Mouse (Mus musculus) kidney, adult 18-20 months (tissue): ENCODE data around the gene Mex3d.

Experiments
- DNase-seq: peaks from one replicate; pipeline ENCODE4 v3.0.0; 2021

The Mex3d gene

GRCm38 (mm10) chr10:80385811-80386734 lies 1.4 kb downstream of the Mex3d start:
- no peak for DNase-seq

GRCm38 (mm10) chr10:80385310-80385709 lies 2.1 kb downstream of the Mex3d start:
- no peak for DNase-seq

- no peak for DNase-seq
These were observed 2.8 kb downstream of the Mex3d start for GRCm38 (mm10) chr10:80384709-80385108.

GRCm38 (mm10) chr10:80384115-80384639 lies 3.3 kb downstream of the Mex3d start:
- no peak for DNase-seq

GRCm38 (mm10) chr10:80383431-80383830 lies 4.0 kb downstream of the Mex3d start:
- DNase-seq, result no peak

- DNase-seq, result no peak
These were observed 4.7 kb downstream of the Mex3d start for GRCm38 (mm10) chr10:80382641-80383365.

GRCm38 (mm10) chr10:80377716-80378115 lies 9.7 kb downstream of the Mex3d start:
- DNase-seq, result no peak

- peak; percentile 91 for DNase-seq
These were observed 11.3 kb downstream of the Mex3d start for GRCm38 (mm10) chr10:80376160-80376559.

- DNase-seq, result peak; percentile 85
These were observed 13.4 kb downstream of the Mex3d start for GRCm38 (mm10) chr10:80374063-80374462.

GRCm38 (mm10) chr10:80372706-80373105 lies 14.8 kb downstream of the Mex3d start:
- no peak for DNase-seq

- DNase-seq, result no peak
These were observed 15.5 kb downstream of the Mex3d start for GRCm38 (mm10) chr10:80371983-80372382.

- peak; percentile 54 for DNase-seq
These were observed 16.0 kb downstream of the Mex3d start for GRCm38 (mm10) chr10:80371411-80371966.

GRCm38 (mm10) chr10:80369995-80370747 lies 17.3 kb downstream of the Mex3d start:
- DNase-seq, result no peak

GRCm38 (mm10) chr10:80368392-80368791 lies 19.1 kb downstream of the Mex3d start:
- no peak for DNase-seq

- no peak for DNase-seq
These were observed 19.5 kb downstream of the Mex3d start for GRCm38 (mm10) chr10:80367954-80368353.

- no peak for DNase-seq
These were observed 21.7 kb downstream of the Mex3d start for GRCm38 (mm10) chr10:80365736-80366135.

GRCm38 (mm10) chr10:80363734-80364133 lies 23.7 kb downstream of the Mex3d start:
- no peak for DNase-seq

GRCm38 (mm10) chr10:80357994-80358639 lies 29.3 kb downstream of the Mex3d start:
- DNase-seq, result peak; percentile 68

GRCm38 (mm10) chr10:80357336-80357735 lies 30.1 kb downstream of the Mex3d start:
- no peak for DNase-seq

- no peak for DNase-seq
These were observed 30.7 kb downstream of the Mex3d start for GRCm38 (mm10) chr10:80356737-80357136.

- DNase-seq, result no peak
These were observed 31.3 kb downstream of the Mex3d start, which contains the start of gene Plk5 for GRCm38 (mm10) chr10:80356001-80356682. Plk5 (plus strand) TSS chr10:80356459.
